Mouse (Mus musculus) embryonic facial prominence, embryonic 14.5 days (tissue): Measurements from ENCODE around the gene Ttll3. TPM values are rescaled to one million over a fixed set of nuclear protein-coding genes. Genes with fewer than 3 reads are reported as not detected.
A peak's percentile ranks its signal among the peaks of the same experiment; 100 is the strongest.

Experiments used
- ATAC-seq: fragments of 200-750 bp; cut with Nextera tagmentation; 2 replicates; pipeline ENCODE4 v1.8.0; 2017; ENCODE audit warnings: low read depth, moderate number of reproducible peaks, moderate TSS enrichment
- DNase-seq: peaks from one replicate; pipeline ENCODE4 v3.0.0-alpha.2; 2015; ENCODE audit warnings: low spot score
- H3K27ac ChIP-seq: fragments of 300-500 bp; sonication (generic); replicated peaks from 2 replicates; pipeline ENCODE4 v1.5.1; 2014; ENCODE audit warnings: low read depth, mild to moderate bottlenecking, low read length, moderate library complexity
- H3K27me3 ChIP-seq: fragments of 300-500 bp; sonication (generic); replicated peaks from 2 replicates; pipeline ENCODE4 v1.6.1; 2014; ENCODE audit warnings: low read length; ENCODE audit not compliant: control insufficient read depth, insufficient read depth
- H3K36me3 ChIP-seq: fragments of 300-500 bp; sonication (generic); 2 replicates; pipeline ENCODE4 v1.6.1; 2014; ENCODE audit warnings: low read length, mixed read lengths; ENCODE audit not compliant: control insufficient read depth, insufficient read depth
- H3K4me1 ChIP-seq: fragments of 300-500 bp; sonication (generic); 2 replicates; pipeline ENCODE4 v1.6.1; 2014; ENCODE audit warnings: antibody characterized with exemption, low read length; ENCODE audit not compliant: control insufficient read depth, insufficient read depth
- H3K4me2 ChIP-seq: fragments of 300-500 bp; sonication (generic); 2 replicates; pipeline ENCODE4 v1.6.1; 2014; ENCODE audit warnings: low read depth, mild to moderate bottlenecking, low read length, moderate library complexity, mixed read lengths
- H3K4me3 ChIP-seq: fragments of 300-500 bp; sonication (generic); 2 replicates; pipeline ENCODE4 v1.5.1; 2014; ENCODE audit warnings: low read depth, mild to moderate bottlenecking, low read length
- H3K9ac ChIP-seq: fragments of 300-500 bp; sonication (generic); 2 replicates; pipeline ENCODE4 v1.6.1; 2014; ENCODE audit warnings: low read depth, mild to moderate bottlenecking, low read length, moderate library complexity, mixed read lengths
- H3K9me3 ChIP-seq: fragments of 300-500 bp; sonication (generic); 2 replicates; pipeline ENCODE4 v1.6.1; 2016; ENCODE audit warnings: low read length; ENCODE audit not compliant: control insufficient read depth
- WGBS: fragments of 180-500 bp; shearing (Covaris S2); extraction: QIAGEN DNeasy Blood & Tissue Kit; methylation state at CpG from one replicate; pipeline ENCODE4 v1.1.7; 2014; 5-methylcytosine and 5-hydroxymethylcytosine counted together
- polyA plus RNA-seq: library from polyadenylated mRNA; unstranded; fragments of >200 nt; fragmentation: Nextera tagmentation; extraction: Ambion mirVana; gene quantifications from 2 replicates; pipeline ENCODE4 v1.2.1, GENCODE M21; 2014

The Ttll3 gene
- polyA plus RNA-seq, 1 experiment from 2014 or later, result 5.4 TPM

DNA sequence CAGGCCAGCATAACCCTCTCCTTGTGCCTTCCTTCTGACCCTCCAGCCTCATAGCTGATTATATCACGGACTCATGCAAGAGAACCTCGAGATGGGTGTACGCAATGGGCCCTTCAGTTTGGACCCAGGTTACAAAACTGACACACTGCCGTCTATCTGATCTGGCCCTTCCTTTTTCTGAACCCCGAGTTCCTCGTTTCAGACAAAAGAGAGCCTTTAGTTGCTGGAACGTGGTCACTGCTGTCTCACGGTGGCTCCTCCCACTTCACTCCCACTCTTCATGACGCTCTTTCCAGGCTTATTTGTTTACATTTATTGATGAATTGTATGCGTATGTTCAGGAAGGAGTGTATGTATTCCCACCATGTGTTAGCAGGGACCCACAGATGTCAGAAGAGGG, 37.4 kb upstream of the Ttll3 start:
- Histone ChIP-seq H3K9ac (no peak overlapping the region), H3K9me3 (no peaks in the 10 kb centered on the region), H3K4me3 (no peak overlapping the region), H3K27ac (no peak overlapping the region), H3K4me1 (no peaks in the 10 kb centered on the region), H3K27me3 (no peaks in the 10 kb centered on the region), H3K36me3 (no peaks in the 10 kb centered on the region), H3K4me2 (no peak overlapping the region)
- WGBS, result 52% methylated on average over 10 of the region's 10 CpGs
- DNase-seq (no peak), ATAC-seq (no peak)

DNA sequence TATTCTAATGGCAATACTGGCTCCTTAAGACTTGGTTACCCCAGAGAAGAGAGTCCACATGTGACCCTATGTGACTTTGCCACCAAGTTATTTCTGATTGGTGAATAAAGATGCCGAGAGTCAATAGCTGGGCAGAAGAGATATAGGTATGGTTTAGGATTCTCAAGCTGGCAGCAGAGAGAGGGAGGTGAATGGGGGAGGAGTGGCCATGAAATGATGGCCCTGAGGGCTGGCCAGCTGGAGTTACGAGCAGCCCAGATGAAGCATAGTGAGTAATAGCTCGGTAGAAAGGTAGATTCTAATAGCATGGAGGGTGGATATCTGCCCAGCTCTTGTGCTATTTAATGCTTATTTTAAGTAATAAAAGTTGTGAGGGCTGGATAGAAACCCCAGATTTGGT, 36.2 kb upstream of the Ttll3 start:
- Histone ChIP-seq H3K9me3 (no peaks in the 10 kb centered on the region), H3K9ac (no peak overlapping the region), H3K4me1 (no peaks in the 10 kb centered on the region), H3K4me2 (no peak overlapping the region), H3K27me3 (no peaks in the 10 kb centered on the region), H3K36me3 (no peaks in the 10 kb centered on the region), H3K27ac (no peak overlapping the region), H3K4me3 (no peak overlapping the region)
- no peak for ATAC-seq
- DNase-seq, result no peak
- WGBS, result 60% methylated on average over 3 of the region's 3 CpGs

DNA sequence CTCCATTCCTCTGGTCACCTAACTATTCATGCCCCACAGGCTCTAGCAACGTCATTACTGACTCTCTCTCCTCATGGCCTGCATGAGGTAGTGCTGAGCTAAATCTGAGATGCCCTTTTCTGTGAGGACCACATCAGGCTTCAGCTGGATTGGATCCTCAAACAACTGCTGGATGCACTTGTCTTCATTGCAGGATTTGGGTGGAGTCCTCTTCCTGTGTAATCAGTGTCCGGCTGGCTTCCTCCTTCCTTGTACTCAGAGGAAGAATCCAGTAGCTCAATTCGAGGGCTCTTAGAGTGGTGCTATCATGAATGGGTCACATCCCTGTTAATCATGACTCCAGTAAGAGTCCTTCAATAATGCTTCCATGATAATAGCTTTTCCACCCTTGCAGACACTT, 35.4 kb upstream of the Ttll3 start:
- H3K4me1 ChIP-seq, result no peaks in the 10 kb centered on the region
- no peak for ATAC-seq
- H3K27me3 ChIP-seq, result no peaks in the 10 kb centered on the region
- no peak overlapping the region for H3K9ac ChIP-seq
- H3K36me3 ChIP-seq, result no peaks in the 10 kb centered on the region
- 66% methylated on average over 3 of the region's 3 CpGs for WGBS
- no peak overlapping the region for H3K4me2 ChIP-seq
- no peaks in the 10 kb centered on the region for H3K9me3 ChIP-seq
- no peak overlapping the region for H3K4me3 ChIP-seq
- no peak for DNase-seq
- no peak overlapping the region for H3K27ac ChIP-seq

DNA sequence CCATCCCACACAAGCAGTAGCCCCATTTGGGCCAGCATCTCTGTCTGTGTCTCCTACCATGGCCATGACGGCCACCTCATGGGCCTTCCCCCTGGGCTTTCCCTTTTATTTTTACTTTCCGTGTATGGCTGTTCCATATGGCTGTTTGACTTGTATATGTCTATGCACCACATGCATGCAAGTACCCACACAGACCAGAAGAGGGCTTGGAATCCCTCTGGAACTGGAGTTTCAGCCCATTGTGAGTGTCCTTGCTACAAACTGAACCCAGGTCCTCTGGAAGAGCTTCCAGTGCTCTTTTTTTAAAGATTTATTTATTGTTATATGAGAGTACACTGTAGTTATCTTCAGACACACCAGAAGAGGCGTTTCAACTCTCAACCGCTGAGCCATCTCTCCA, 27.6 kb upstream of the Ttll3 start:
- no peak overlapping the region for H3K4me3 ChIP-seq
- no peaks in the 10 kb centered on the region for H3K4me1 ChIP-seq
- H3K9ac ChIP-seq, result no peak overlapping the region
- H3K36me3 ChIP-seq, result peaks cover 3% of the 10 kb centered on the region; the same call in 1 of the 2 replicates
- DNase-seq (no peak), ATAC-seq (no peak)
- no peak overlapping the region for H3K4me2 ChIP-seq
- WGBS, result 65% methylated on average over 4 of the region's 4 CpGs
- H3K27me3 ChIP-seq, result no peaks in the 10 kb centered on the region
- H3K9me3 ChIP-seq, result no peaks in the 10 kb centered on the region
- H3K27ac ChIP-seq, result no peak overlapping the region

DNA sequence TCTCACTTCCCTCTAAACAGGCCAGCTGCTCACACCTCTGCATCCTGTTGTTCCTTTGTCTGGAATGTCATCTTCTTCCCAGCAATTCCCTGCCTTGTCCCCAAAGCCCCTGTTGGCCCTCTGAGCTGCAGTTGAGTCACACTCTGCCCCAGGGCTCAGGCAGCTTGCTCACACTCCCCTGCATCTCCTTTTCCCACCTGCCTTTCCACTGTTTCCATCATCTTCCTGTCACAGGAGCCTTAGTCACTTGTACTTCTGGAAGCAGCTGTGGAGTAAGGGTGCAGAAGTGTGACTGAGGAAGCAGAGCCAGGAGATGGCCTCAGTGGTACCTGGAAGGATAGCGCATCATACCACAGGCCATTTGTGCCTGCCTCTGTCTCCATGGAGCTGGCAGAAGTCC, 26.8 kb upstream of the Ttll3 start:
- Histone ChIP-seq H3K27ac (no peak overlapping the region), H3K36me3 (peaks cover 11% of the 10 kb centered on the region; the same call in 1 of the 2 replicates), H3K4me3 (no peak overlapping the region), H3K27me3 (no peaks in the 10 kb centered on the region), H3K4me2 (no peak overlapping the region), H3K9me3 (no peaks in the 10 kb centered on the region), H3K9ac (no peak overlapping the region), H3K4me1 (no peaks in the 10 kb centered on the region)
- WGBS, result 94% methylated on average over 1 of the region's 1 CpGs
- no peak for DNase-seq
- ATAC-seq, result no peak

DNA sequence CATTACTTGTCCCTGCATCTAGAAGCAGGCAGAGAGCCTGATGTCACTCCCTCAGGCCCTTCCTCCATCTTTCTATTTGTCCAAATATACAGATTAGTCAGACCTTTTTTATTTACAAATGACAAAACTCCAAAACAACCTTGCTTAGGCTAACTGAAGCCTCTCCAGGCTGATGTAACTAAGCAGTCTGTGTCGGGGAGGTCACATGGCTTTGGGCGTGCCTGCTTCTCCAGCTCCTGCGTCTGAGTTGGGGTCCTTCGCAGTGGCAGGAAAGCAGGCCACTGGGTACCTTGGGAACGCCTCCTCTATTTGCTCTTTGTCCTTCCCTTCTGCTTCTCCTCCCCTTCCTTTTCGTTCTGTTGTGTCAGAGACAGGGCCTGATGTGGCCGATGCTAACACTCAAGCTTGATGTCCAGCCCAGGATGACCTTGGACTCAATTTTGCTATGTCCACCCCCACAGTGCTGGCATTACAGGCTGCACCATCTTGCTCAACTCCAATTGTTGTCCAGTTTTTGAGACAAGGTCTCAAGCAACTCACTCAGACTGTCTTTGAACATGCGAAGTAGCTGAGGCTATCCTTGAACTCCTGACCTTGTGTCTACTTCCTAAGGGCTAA, 24.4 kb upstream of the Ttll3 start:
- H3K9ac ChIP-seq, result no peak overlapping the region
- H3K27ac ChIP-seq, result no peak overlapping the region
- DNase-seq, result no peak
- no peaks in the 10 kb centered on the region for H3K4me1 ChIP-seq
- no peak overlapping the region for H3K4me2 ChIP-seq
- WGBS, result 68% methylated on average over 8 of the region's 8 CpGs
- no peaks in the 10 kb centered on the region for H3K9me3 ChIP-seq
- no peaks in the 10 kb centered on the region for H3K27me3 ChIP-seq
- H3K36me3 ChIP-seq, result peaks cover 27% of the 10 kb centered on the region
- no peak for ATAC-seq
- H3K4me3 ChIP-seq, result no peak overlapping the region

DNA sequence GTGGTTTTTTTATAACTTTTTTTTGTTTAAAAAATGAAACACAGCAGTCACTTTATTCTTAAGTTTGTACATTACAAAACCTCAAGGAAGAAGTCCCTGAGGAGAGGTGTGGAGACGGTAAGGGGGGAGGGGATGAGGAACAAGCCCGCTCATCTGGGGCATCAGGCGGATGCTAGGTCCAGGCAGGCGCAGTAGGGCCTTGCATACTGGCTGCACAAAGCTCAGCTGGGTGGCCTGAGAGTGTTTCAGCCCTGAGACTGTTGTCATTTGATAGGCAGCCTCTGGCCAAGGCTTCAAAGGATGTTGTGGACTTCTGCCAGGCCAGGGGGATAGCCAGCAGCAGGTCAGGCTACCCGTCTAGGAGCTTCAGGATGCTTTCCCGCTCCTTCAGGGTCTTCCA, 22.4 kb upstream of the Ttll3 start:
- Histone ChIP-seq H3K27me3 (no peaks in the 10 kb centered on the region), H3K4me2 (no peak overlapping the region), H3K9ac (no peak overlapping the region), H3K4me3 (no peak overlapping the region), H3K9me3 (no peaks in the 10 kb centered on the region), H3K4me1 (no peaks in the 10 kb centered on the region), H3K27ac (no peak overlapping the region), H3K36me3 (peaks cover 46% of the 10 kb centered on the region)
- DNase-seq (no peak), ATAC-seq (no peak)
- WGBS, result 83% methylated on average over 4 of the region's 6 CpGs

DNA sequence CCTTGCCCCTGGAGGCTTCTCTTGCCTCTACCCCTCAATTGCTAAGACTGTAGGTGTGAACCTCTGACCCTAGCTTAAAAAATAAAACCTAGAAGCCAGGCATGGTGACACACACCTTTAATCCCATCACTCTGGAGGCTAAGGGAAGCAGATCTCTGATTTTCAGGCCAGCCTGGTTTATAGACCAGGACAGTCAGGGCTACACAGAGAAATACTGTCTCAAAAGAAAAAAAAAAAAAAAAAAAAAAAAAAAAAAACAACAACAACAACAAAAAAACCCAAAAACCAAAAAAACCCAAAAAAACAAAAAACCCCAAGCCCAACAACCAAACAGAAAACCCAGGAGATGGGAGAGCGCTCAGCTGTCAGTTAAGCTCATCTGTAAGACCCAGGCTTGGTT, 21.5 kb upstream of the Ttll3 start:
- no peak for ATAC-seq
- Histone ChIP-seq H3K9me3 (no peaks in the 10 kb centered on the region), H3K4me3 (no peak overlapping the region), H3K9ac (no peak overlapping the region), H3K4me2 (no peak overlapping the region), H3K4me1 (no peaks in the 10 kb centered on the region), H3K36me3 (peaks cover 55% of the 10 kb centered on the region), H3K27me3 (no peaks in the 10 kb centered on the region), H3K27ac (no peak overlapping the region)
- no peak for DNase-seq
- WGBS, result 88% methylated on average over 1 of the region's 1 CpGs

DNA sequence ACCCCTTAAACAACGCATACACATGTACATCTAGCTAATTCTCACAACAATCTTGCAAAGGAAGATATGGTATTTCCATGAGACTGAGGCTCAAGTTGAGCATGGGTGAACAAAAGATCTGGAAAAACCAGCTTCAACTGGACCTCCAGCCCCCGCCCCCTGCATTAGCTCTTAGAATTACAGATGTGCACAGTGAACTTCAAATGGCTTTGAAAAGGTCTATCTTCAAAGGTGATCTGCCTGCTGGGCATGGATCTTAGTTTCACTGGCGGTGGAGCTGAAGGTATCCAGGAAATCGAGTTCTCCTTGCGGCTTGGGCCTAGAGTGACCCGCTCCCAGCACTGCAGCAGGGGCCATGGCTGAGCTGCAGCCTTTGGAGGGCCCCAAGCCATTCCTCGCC, 20.9 kb upstream of the Ttll3 start:
- Histone ChIP-seq H3K9ac (no peak overlapping the region), H3K36me3 (peaks cover 60% of the 10 kb centered on the region), H3K4me2 (no peak overlapping the region), H3K4me3 (no peak overlapping the region), H3K9me3 (no peaks in the 10 kb centered on the region), H3K27ac (no peak overlapping the region), H3K27me3 (no peaks in the 10 kb centered on the region), H3K4me1 (no peaks in the 10 kb centered on the region)
- 82% methylated on average over 7 of the region's 7 CpGs for WGBS
- DNase-seq (peak; percentile 22), ATAC-seq (no peak)
